Mouse (Mus musculus) lung, adult 2 months (tissue): Measurements from ENCODE around the gene Olfr738.

Experiments
- CTCF ChIP-seq: fragments of 200-500 bp; IDR thresholded peaks from 2 replicates; pipeline ENCODE4 v1.5.1; 2011; ENCODE audit warnings: mild to moderate bottlenecking, low read length, control low read depth; ENCODE audit not compliant: insufficient read depth
- POLR2A ChIP-seq: fragments of 200-500 bp; IDR thresholded peaks from 2 replicates; pipeline ENCODE4 v1.6.1; 2011; ENCODE audit warnings: low read depth, mild to moderate bottlenecking, control low read depth, low read length, borderline replicate concordance; ENCODE audit errors: extremely low read depth

DNA sequence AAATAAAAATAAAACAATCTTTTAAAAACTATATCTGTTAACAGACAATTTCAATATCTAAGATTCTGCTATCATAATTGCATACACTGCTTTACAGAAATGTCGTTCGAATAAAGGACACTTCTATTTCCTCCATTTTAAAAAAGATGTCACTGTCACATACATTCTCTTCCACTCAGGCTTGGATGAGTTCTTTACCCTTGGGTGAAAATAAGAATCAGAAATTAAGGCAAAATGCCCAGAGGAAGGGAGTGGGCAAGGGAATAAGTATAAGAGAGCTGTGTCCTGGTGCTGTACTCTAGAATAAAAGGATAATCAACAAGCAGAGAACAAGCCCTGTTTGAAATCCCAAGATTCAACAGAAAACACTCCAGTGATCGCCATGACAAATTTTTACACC is 37.9 kb downstream of the Olfr738 start, which contains the start of gene Olfr740:
- no peak for TF ChIP-seq CTCF
- TF ChIP-seq POLR2A: no peak
